Mouse (Mus musculus): ENCODE measurements at regions not wholly inside any gene's neighbourhood (a gene's known extent, or its start where the extent isn't known, plus 50 kb on each side); places are given as distances from the start of the nearest gene placed in this dataset.

DNA sequence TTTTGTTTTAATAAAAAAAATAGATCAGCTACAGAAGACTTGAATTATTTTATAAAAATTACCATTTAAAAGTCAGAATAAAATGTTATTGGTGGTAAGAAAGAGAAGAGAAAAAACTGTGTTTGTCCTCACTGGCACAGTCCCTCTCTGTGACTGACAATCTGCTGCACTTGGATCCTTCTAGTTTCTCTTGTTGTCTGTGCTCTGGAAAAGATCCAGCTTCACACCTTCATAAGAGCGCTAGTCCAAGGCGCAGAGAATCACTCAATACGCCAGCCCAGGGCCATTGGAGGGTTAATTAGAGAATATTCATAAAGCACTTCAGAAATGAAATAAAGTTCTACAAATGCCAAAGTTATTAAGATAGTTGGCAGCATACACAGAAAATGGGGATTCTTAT, 153.8 kb downstream of the Lmbrd1 start:
- TF ChIP-seq CTCF (IDR thresholded peaks at IDR 0.05; ENCODE audit: extremely low read depth, insufficient read depth, low read length) (no peak), POLR2A (IDR thresholded peaks at IDR 0.05; ENCODE audit: extremely low read depth, insufficient read depth, low read length) (no peak)
